In genomic region chr8:104641426-104642323, GRCm38 (mm10) we compare ENCODE assay signal across 7 mouse cellular contexts. TPM values are rescaled to one million over a fixed set of nuclear protein-coding genes. Genes with fewer than 3 reads are reported as not detected.
A peak's percentile ranks its signal among the peaks of the same experiment; 100 is the strongest.
DNase-seq lines count a peak whose midpoint lies in the region; ATAC-seq lines count a peak whose summit lies in the region.

TSS of gene Ciao2b (minus strand) at chr8:104641965.

- H3K36me3 ChIP-seq in embryonic facial prominence, embryonic 10.5 days (replicated peaks): peaks cover 24% of the 10 kb centered on the region
- H3K36me3 ChIP-seq in limb, embryonic 10.5 days: peaks cover 28% of the 10 kb centered on the region
- H3K36me3 ChIP-seq in midbrain, embryonic 13.5 days: peaks cover 9% of the 10 kb centered on the region

- H3K4me3 ChIP-seq in embryonic facial prominence, embryonic 10.5 days: peak within 1 kb of the TSS; percentile 90
- H3K4me3 ChIP-seq in limb, embryonic 10.5 days: peak within 1 kb of the TSS; percentile 88
- peak within 1 kb of the TSS; percentile 91 for H3K4me3 ChIP-seq in midbrain, embryonic 13.5 days (replicated peaks)

- H3K4me1 ChIP-seq in embryonic facial prominence, embryonic 10.5 days: peaks cover 17% of the 10 kb centered on the region
- H3K4me1 ChIP-seq in limb, embryonic 10.5 days: peaks cover 17% of the 10 kb centered on the region
- H3K4me1 ChIP-seq in midbrain, embryonic 13.5 days (replicated peaks): peaks cover 22% of the 10 kb centered on the region

- peak within 1 kb of the TSS; percentile 88 for H3K27ac ChIP-seq in embryonic facial prominence, embryonic 10.5 days (replicated peaks)
- H3K27ac ChIP-seq in limb, embryonic 10.5 days: peak within 1 kb of the TSS; percentile 85
- peak within 1 kb of the TSS; percentile 80 for H3K27ac ChIP-seq in midbrain, embryonic 13.5 days

- WGBS in embryonic facial prominence, embryonic 10.5 days: under 1% methylated on average over 66 of the region's 66 CpGs
- under 1% methylated on average over 66 of the region's 66 CpGs for WGBS in limb, embryonic 10.5 days
- under 1% methylated on average over 66 of the region's 66 CpGs for WGBS in midbrain, embryonic 13.5 days

- peak within 1 kb of the TSS; percentile 89 for H3K9ac ChIP-seq in midbrain, embryonic 13.5 days (replicated peaks)

- no peaks in the 10 kb centered on the region for H3K27me3 ChIP-seq in embryonic facial prominence, embryonic 10.5 days (replicated peaks; ENCODE audit: low read depth, poor library complexity, severe bottlenecking)
- H3K27me3 ChIP-seq in limb, embryonic 10.5 days (ENCODE audit: low read depth, poor library complexity, severe bottlenecking): no peaks in the 10 kb centered on the region
- H3K27me3 ChIP-seq in midbrain, embryonic 13.5 days: no peaks in the 10 kb centered on the region

- H3K4me2 ChIP-seq in midbrain, embryonic 13.5 days (replicated peaks): peak within 1 kb of the TSS; percentile 97

- ATAC-seq in granulocyte monocyte progenitor cell, adult 5-6 weeks (replicated peaks; ENCODE audit: poor library complexity, severe bottlenecking): peak; percentile 95
- ATAC-seq in midbrain, embryonic 13.5 days: peak; percentile 97

- no peaks in the 10 kb centered on the region for H3K9me3 ChIP-seq in embryonic facial prominence, embryonic 10.5 days
- no peaks in the 10 kb centered on the region for H3K9me3 ChIP-seq in limb, embryonic 10.5 days (replicated peaks)
- no peaks in the 10 kb centered on the region for H3K9me3 ChIP-seq in midbrain, embryonic 13.5 days

- peak; percentile 94 for DNase-seq in adrenal gland, postnatal 10 days
- peak; percentile 90 for DNase-seq in embryonic facial prominence, embryonic 10.5 days (ENCODE audit: low spot score)
- peak; percentile 84 for DNase-seq in kidney, adult 11 months
- DNase-seq in limb, embryonic 10.5 days (ENCODE audit: low spot score): peak; percentile 89
- DNase-seq in spleen, adult 12 weeks (ENCODE audit: low spot score): peak; percentile 75

RNA-seq across cellular contexts. Expression of gene Ciao2b, which starts in this region (rescaled TPM):
- total RNA-seq in adrenal gland, postnatal 10 days (2021): 10 to 100 TPM; 41.0 to 41.3 TPM
- 97.6 and 98.6 TPM in 2 replicates for polyA plus RNA-seq in embryonic facial prominence, embryonic 10.5 days (2016; fragmentation: Nextera tagmentation; extraction: Ambion mirVana)
- 21.4 and 40.5 TPM in 2 replicates for total RNA-seq in granulocyte monocyte progenitor cell, adult 5-6 weeks (2014; fragmentation: Nextera tagmentation)
- total RNA-seq in granulocyte monocyte progenitor cell, adult 5-6 weeks (2017): 14.8 and 24.8 TPM in 2 replicates
- 95.6 and 105 TPM in 2 replicates for polyA plus RNA-seq in limb, embryonic 10.5 days (2016; fragmentation: Nextera tagmentation; extraction: Ambion mirVana)
- polyA plus RNA-seq in midbrain, embryonic 13.5 days (2015; fragmentation: Nextera tagmentation; extraction: Ambion mirVana): 137 and 141 TPM in 2 replicates

Comparison
In these comparisons a context has a peak if more than half of its experiments do, and no peak if none do; other contexts are left out.
1. Peak in every context shown above with its lines: DNase-seq, ATAC-seq, H3K4me3 ChIP-seq and H3K27ac ChIP-seq.